Mouse (Mus musculus) thymus, adult 18-20 months (tissue): ENCODE results near the gene L3mbtl4.

Source experiments
- DNase-seq, 2 experiments: peaks; one replicate each; pipeline ENCODE4 v3.0.0; 2022; ENCODE audit warnings: mixed read lengths in 2 of 2

L3mbtl4 gene

GRCm38 (mm10) chr17:68666528-68666927 lies 392.9 kb downstream of the L3mbtl4 start:
- no peak for DNase-seq

GRCm38 (mm10) chr17:68672088-68672504 lies 398.5 kb downstream of the L3mbtl4 start:
- no peak for DNase-seq

- DNase-seq = no peak
Observed at GRCm38 (mm10) chr17:68710701-68711100, 437.1 kb downstream of the L3mbtl4 start.

- no peak for DNase-seq
Observed at GRCm38 (mm10) chr17:68711350-68711749, 437.8 kb downstream of the L3mbtl4 start.

- DNase-seq = no peak
Observed at GRCm38 (mm10) chr17:68748296-68748695, 474.7 kb downstream of the L3mbtl4 start.

- DNase-seq = no peak
Observed at GRCm38 (mm10) chr17:68750513-68750912, 476.9 kb downstream of the L3mbtl4 start.

GRCm38 (mm10) chr17:68753112-68753511 lies 479.5 kb downstream of the L3mbtl4 start:
- no peak for DNase-seq

- DNase-seq = no peak
Observed at GRCm38 (mm10) chr17:68754789-68755188, 481.2 kb downstream of the L3mbtl4 start.

GRCm38 (mm10) chr17:68758428-68758827 lies 484.8 kb downstream of the L3mbtl4 start:
- DNase-seq = no peak

- no peak for DNase-seq
Observed at GRCm38 (mm10) chr17:68758936-68759335, 485.3 kb downstream of the L3mbtl4 start.

GRCm38 (mm10) chr17:68759978-68760377 lies 486.4 kb downstream of the L3mbtl4 start:
- no peak for DNase-seq

- DNase-seq = no peak
Observed at GRCm38 (mm10) chr17:68764329-68764880, 490.8 kb downstream of the L3mbtl4 start.

GRCm38 (mm10) chr17:68769561-68769960 lies 496.0 kb downstream of the L3mbtl4 start:
- DNase-seq = no peak

GRCm38 (mm10) chr17:68771046-68771750 lies 497.6 kb downstream of the L3mbtl4 start:
- DNase-seq = no peak

- no peak for DNase-seq
Observed at GRCm38 (mm10) chr17:68793741-68794140, 520.1 kb downstream of the L3mbtl4 start.

GRCm38 (mm10) chr17:68826323-68826722 lies 552.7 kb downstream of the L3mbtl4 start, which contains the start of gene Tmem200c:
Tmem200c (plus strand) TSS chr17:68826623.
- DNase-seq = no peak
